Mouse (Mus musculus): ENCODE measurements around the gene Ptx4. TPM values are rescaled to one million over a fixed set of nuclear protein-coding genes. Genes with fewer than 3 reads are reported as not detected.

Ptx4 gene
- not detected in 2 replicates for polyA plus RNA-seq (2014; fragmentation: Nextera tagmentation; extraction: Ambion mirVana)

DNA sequence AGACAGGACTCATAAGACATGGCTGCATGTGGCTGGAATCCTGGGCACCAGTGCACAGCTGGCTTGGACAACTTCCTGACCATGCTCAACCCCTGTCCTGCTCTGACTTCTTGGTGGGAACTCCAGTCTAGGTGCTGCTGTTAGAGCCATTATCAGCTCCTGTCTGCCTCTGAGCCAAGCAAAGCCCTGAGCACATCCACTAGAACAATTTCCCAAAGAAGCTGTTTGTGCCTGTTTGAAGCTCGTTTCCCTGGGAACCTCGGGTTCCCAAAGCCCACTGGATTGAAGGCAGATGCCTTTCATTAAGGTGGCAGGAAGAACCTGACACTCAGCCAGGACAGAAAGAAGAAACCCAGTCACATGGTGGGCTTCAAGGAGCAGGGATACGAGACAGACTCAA lies at the start of gene Ptx4:
Gene Ptx4 (plus strand): TSS at position 355 of the 400 bp plus-strand sequence.
- Histone ChIP-seq H3K4me1 (ENCODE audit: control insufficient read depth, insufficient read depth, low read length) (no peaks in the 10 kb centered on the region), H3K27me3 (ENCODE audit: control insufficient read depth, insufficient read depth, low read length) (no peaks in the 10 kb centered on the region; the same call in 1 of the 2 replicates), H3K36me3 (ENCODE audit: control insufficient read depth, insufficient read depth, low read length) (no peaks in the 10 kb centered on the region), H3K27ac (replicated peaks; ENCODE audit: low read depth, low read length) (no peak within 1 kb of the TSS), H3K4me3 (replicated peaks; ENCODE audit: low read depth, low read length) (no peak within 1 kb of the TSS), H3K4me2 (ENCODE audit: low read length) (no peak within 1 kb of the TSS), H3K9ac (replicated peaks; ENCODE audit: low read length) (no peak within 1 kb of the TSS), H3K9me3 (ENCODE audit: control insufficient read depth, low read length) (no peaks in the 10 kb centered on the region)
- DNase-seq, result no peak
- WGBS, result 41% methylated on average over 3 of the region's 3 CpGs
- no peak for ATAC-seq (ENCODE audit: low FRiP score, low TSS enrichment)

DNA sequence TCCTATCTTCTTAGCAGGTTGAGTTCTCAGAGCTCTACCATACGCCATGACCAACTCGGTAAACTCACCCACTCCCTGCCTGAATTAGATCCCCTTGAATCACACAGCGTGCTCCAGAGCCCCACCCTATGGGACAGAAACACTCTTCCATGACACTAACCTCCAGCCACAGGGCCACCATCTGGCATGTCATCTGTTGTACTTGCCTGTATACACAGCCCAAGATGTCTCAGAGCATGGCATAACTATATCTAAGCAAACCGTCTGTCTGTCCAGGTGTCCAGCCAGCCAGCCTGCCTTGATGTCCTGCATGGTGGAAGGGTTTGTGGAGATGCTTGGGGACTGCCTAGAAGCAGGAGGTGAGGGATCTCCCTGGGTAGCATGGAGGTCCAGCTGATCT lies 43.7 kb upstream of the Ptx4 start:
- no peak overlapping the region for H3K9ac ChIP-seq (replicated peaks; ENCODE audit: low read length)
- DNase-seq (no peak), ATAC-seq (ENCODE audit: low FRiP score, low TSS enrichment) (no peak)
- H3K4me2 ChIP-seq (ENCODE audit: low read length), result no peak overlapping the region
- H3K4me3 ChIP-seq (replicated peaks; ENCODE audit: low read depth, low read length), result no peak overlapping the region
- WGBS, result 90% methylated on average over 4 of the region's 4 CpGs
- no peaks in the 10 kb centered on the region for H3K4me1 ChIP-seq (ENCODE audit: control insufficient read depth, insufficient read depth, low read length)
- H3K27ac ChIP-seq (replicated peaks; ENCODE audit: low read depth, low read length), result no peak overlapping the region
- no peaks in the 10 kb centered on the region for H3K27me3 ChIP-seq (ENCODE audit: control insufficient read depth, insufficient read depth, low read length)
- H3K9me3 ChIP-seq (ENCODE audit: control insufficient read depth, low read length), result no peaks in the 10 kb centered on the region
- 0 out of 2 replicates have a peak, but pooled peaks cover 7% of the 10 kb centered on the region for H3K36me3 ChIP-seq (ENCODE audit: control insufficient read depth, insufficient read depth, low read length)

DNA sequence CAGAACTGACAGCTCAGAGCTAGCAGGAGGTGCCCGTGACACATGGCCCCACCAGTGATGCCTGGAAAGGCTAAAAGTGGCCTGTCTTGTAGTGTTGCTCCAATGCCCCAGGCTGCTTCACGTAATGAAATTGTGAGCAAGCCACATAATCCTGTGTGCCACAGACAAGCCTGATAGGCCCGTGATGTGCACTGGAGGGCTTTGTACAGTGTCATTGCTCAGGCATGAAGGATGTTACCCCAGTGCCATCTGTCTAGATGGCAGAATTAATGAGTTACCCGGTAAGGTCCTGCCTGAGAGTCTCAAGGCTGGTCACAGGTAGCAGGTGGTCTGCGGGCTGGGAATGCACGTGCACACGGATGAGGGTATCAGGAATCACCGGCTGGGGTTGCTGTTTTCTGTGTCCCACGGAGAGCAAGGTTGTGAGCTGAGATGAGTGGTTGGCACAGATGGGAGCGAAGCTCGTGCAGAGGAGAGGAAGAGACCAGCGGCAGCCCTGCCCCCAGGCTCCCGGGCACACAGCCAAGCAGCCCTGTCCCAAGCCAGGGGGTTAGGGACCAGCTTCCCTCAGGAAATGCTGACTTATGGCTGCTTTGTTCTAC lies 42.7 kb upstream of the Ptx4 start:
- Histone ChIP-seq H3K9ac (replicated peaks; ENCODE audit: low read length) (no peak overlapping the region), H3K4me3 (replicated peaks; ENCODE audit: low read depth, low read length) (no peak overlapping the region)

DNA sequence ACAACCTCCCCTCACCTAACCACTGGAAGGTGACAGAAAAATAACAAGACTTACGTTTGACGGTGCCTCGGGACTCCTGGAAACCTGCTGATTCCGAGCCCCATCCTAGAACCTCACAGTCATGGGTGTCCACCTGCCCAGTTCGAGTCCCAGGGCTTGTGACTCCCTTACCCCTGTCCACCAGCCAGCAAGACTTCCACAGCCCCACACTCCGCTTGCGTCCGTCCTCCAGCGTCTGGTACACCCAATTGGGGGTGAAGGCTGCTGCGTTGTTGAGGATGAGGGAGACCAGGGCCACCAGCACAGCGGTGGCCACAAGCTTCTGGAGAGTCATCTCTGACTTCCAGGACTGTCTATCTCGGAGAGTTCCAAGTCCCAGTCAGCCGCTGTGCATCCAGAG lies 40.4 kb upstream of the Ptx4 start:
- no peaks in the 10 kb centered on the region for H3K27me3 ChIP-seq (ENCODE audit: control insufficient read depth, insufficient read depth, low read length)
- no peak overlapping the region for H3K9ac ChIP-seq (replicated peaks; ENCODE audit: low read length)
- WGBS, result 94% methylated on average over 13 of the region's 13 CpGs
- H3K4me2 ChIP-seq (ENCODE audit: low read length), result no peak overlapping the region
- DNase-seq (no peak), ATAC-seq (ENCODE audit: low FRiP score, low TSS enrichment) (no peak)
- no peaks in the 10 kb centered on the region for H3K9me3 ChIP-seq (ENCODE audit: control insufficient read depth, low read length)
- H3K27ac ChIP-seq (replicated peaks; ENCODE audit: low read depth, low read length), result no peak overlapping the region
- no peaks in the 10 kb centered on the region for H3K4me1 ChIP-seq (ENCODE audit: control insufficient read depth, insufficient read depth, low read length)
- peak overlapping the region; percentile 12; the same call in 1 of the 2 replicates for H3K4me3 ChIP-seq (replicated peaks; ENCODE audit: low read depth, low read length)
- H3K36me3 ChIP-seq (ENCODE audit: control insufficient read depth, insufficient read depth, low read length), result 0 out of 2 replicates have a peak, but pooled peaks cover 7% of the 10 kb centered on the region

More for the DNA sequence above, 42.7 kb upstream of the Ptx4 start:
- Histone ChIP-seq H3K27ac (replicated peaks; ENCODE audit: low read depth, low read length) (peak overlapping the region; percentile 52), H3K36me3 (ENCODE audit: control insufficient read depth, insufficient read depth, low read length) (0 out of 2 replicates have a peak, but pooled peaks cover 7% of the 10 kb centered on the region), H3K4me1 (ENCODE audit: control insufficient read depth, insufficient read depth, low read length) (no peaks in the 10 kb centered on the region), H3K4me2 (ENCODE audit: low read length) (peak overlapping the region; percentile 19; the same call in 1 of the 2 replicates), H3K9me3 (ENCODE audit: control insufficient read depth, low read length) (no peaks in the 10 kb centered on the region), H3K27me3 (ENCODE audit: control insufficient read depth, insufficient read depth, low read length) (no peaks in the 10 kb centered on the region)
- 78% methylated on average over 13 of the region's 13 CpGs for WGBS
- DNase-seq (peak; percentile 69), ATAC-seq (ENCODE audit: low FRiP score, low TSS enrichment) (peak; percentile 64; the same call in 1 of the 2 replicates)

- ATAC-seq (ENCODE audit: low FRiP score, low TSS enrichment), result no peak
- DNase-seq, result peak; percentile 2
Measured at GRCm38 (mm10) chr17:25080960-25081381, 39.6 kb upstream of the Ptx4 start.

GRCm38 (mm10) chr17:25082081-25082847 lies 38.3 kb upstream of the Ptx4 start:
- no peak for DNase-seq
- H3K27ac ChIP-seq (replicated peaks; ENCODE audit: low read depth, low read length), result no peak overlapping the region

More at GRCm38 (mm10) chr17:25080960-25081381, 39.6 kb upstream of the Ptx4 start:
- Histone ChIP-seq H3K36me3 (ENCODE audit: control insufficient read depth, insufficient read depth, low read length) (0 out of 2 replicates have a peak, but pooled peaks cover 7% of the 10 kb centered on the region), H3K9me3 (ENCODE audit: control insufficient read depth, low read length) (no peaks in the 10 kb centered on the region), H3K4me1 (ENCODE audit: control insufficient read depth, insufficient read depth, low read length) (no peaks in the 10 kb centered on the region), H3K9ac (replicated peaks; ENCODE audit: low read length) (no peak overlapping the region; the same call in 1 of the 2 replicates), H3K4me3 (replicated peaks; ENCODE audit: low read depth, low read length) (no peak overlapping the region), H3K27ac (replicated peaks; ENCODE audit: low read depth, low read length) (peak overlapping the region; percentile 41; the same call in 1 of the 2 replicates), H3K27me3 (ENCODE audit: control insufficient read depth, insufficient read depth, low read length) (no peaks in the 10 kb centered on the region), H3K4me2 (ENCODE audit: low read length) (no peak overlapping the region)
- 91% methylated on average over 11 of the region's 11 CpGs for WGBS

GRCm38 (mm10) chr17:25082887-25083286 lies 37.7 kb upstream of the Ptx4 start:
- Histone ChIP-seq H3K9ac (replicated peaks; ENCODE audit: low read length) (no peak overlapping the region), H3K27ac (replicated peaks; ENCODE audit: low read depth, low read length) (no peak overlapping the region), H3K4me2 (ENCODE audit: low read length) (no peak overlapping the region), H3K4me1 (ENCODE audit: control insufficient read depth, insufficient read depth, low read length) (no peaks in the 10 kb centered on the region), H3K27me3 (ENCODE audit: control insufficient read depth, insufficient read depth, low read length) (no peaks in the 10 kb centered on the region), H3K9me3 (ENCODE audit: control insufficient read depth, low read length) (no peaks in the 10 kb centered on the region), H3K36me3 (ENCODE audit: control insufficient read depth, insufficient read depth, low read length) (peaks cover 5% of the 10 kb centered on the region; the same call in 1 of the 2 replicates), H3K4me3 (replicated peaks; ENCODE audit: low read depth, low read length) (no peak overlapping the region)
- DNase-seq (no peak), ATAC-seq (ENCODE audit: low FRiP score, low TSS enrichment) (no peak)
- WGBS, result 71% methylated on average over 3 of the region's 3 CpGs

More at GRCm38 (mm10) chr17:25082081-25082847, 38.3 kb upstream of the Ptx4 start:
- H3K9ac ChIP-seq (replicated peaks; ENCODE audit: low read length), result no peak overlapping the region
- ATAC-seq (ENCODE audit: low FRiP score, low TSS enrichment), result no peak
- H3K27me3 ChIP-seq (ENCODE audit: control insufficient read depth, insufficient read depth, low read length), result no peaks in the 10 kb centered on the region
- 0 out of 2 replicates have a peak, but pooled peaks cover 4% of the 10 kb centered on the region for H3K36me3 ChIP-seq (ENCODE audit: control insufficient read depth, insufficient read depth, low read length)
- no peaks in the 10 kb centered on the region for H3K4me1 ChIP-seq (ENCODE audit: control insufficient read depth, insufficient read depth, low read length)
- H3K4me2 ChIP-seq (ENCODE audit: low read length), result no peak overlapping the region
- 85% methylated on average over 14 of the region's 14 CpGs for WGBS
- no peak overlapping the region for H3K4me3 ChIP-seq (replicated peaks; ENCODE audit: low read depth, low read length)
- no peaks in the 10 kb centered on the region for H3K9me3 ChIP-seq (ENCODE audit: control insufficient read depth, low read length)

GRCm38 (mm10) chr17:25083444-25083931 lies 37.1 kb upstream of the Ptx4 start, which contains the start of gene Tmem204:
TSS of gene Tmem204 (minus strand) at chr17:25083591.
- Histone ChIP-seq H3K9me3 (ENCODE audit: control insufficient read depth, low read length) (no peaks in the 10 kb centered on the region), H3K4me1 (ENCODE audit: control insufficient read depth, insufficient read depth, low read length) (no peaks in the 10 kb centered on the region), H3K27ac (replicated peaks; ENCODE audit: low read depth, low read length) (no peak within 1 kb of the TSS), H3K4me2 (ENCODE audit: low read length) (no peak within 1 kb of the TSS), H3K4me3 (replicated peaks; ENCODE audit: low read depth, low read length) (no peak within 1 kb of the TSS), H3K9ac (replicated peaks; ENCODE audit: low read length) (no peak within 1 kb of the TSS), H3K36me3 (ENCODE audit: control insufficient read depth, insufficient read depth, low read length) (peaks cover 12% of the 10 kb centered on the region; the same call in 1 of the 2 replicates), H3K27me3 (ENCODE audit: control insufficient read depth, insufficient read depth, low read length) (no peaks in the 10 kb centered on the region)
- ATAC-seq (ENCODE audit: low FRiP score, low TSS enrichment) (no peak), DNase-seq (peak; percentile 16)
- WGBS, result 73% methylated on average over 7 of the region's 7 CpGs
